Mouse (Mus musculus) megakaryocyte, embryonic 14.5 days (primary cell): Measurements from ENCODE around the gene Ppp1r12b. TPM values are rescaled to one million over a fixed set of nuclear protein-coding genes. Genes with fewer than 3 reads are reported as not detected.

Experiments
- H3K27me3 ChIP-seq: replicated peaks from 2 replicates; pipeline ENCODE3; 2012; ENCODE audit warnings: inconsistent platforms
- H3K36me3 ChIP-seq: replicated peaks from 2 replicates; pipeline ENCODE3; 2012; ENCODE audit warnings: low read length, inconsistent platforms, mixed read lengths
- H3K4me1 ChIP-seq: 2 replicates; pipeline ENCODE4 v1.6.1; 2012; ENCODE audit warnings: inconsistent platforms
- H3K4me3 ChIP-seq: replicated peaks from 2 replicates; pipeline ENCODE3; 2012; ENCODE audit warnings: moderate library complexity, mild to moderate bottlenecking, inconsistent platforms
- H3K9me3 ChIP-seq: 2 replicates; pipeline ENCODE4 v1.6.1; 2012; ENCODE audit warnings: inconsistent platforms
- FLI1 ChIP-seq: IDR thresholded peaks from 2 replicates; pipeline ENCODE4 v1.6.1; 2012; ENCODE audit warnings: low read length, inconsistent platforms, mixed read lengths
- GATA1 ChIP-seq: IDR thresholded peaks from 3 replicates; pipeline ENCODE4 v1.6.1; 2012; ENCODE audit warnings: mixed read lengths, low read length, inconsistent platforms, borderline replicate concordance
- polyA plus RNA-seq: library from polyadenylated mRNA; stranded (reverse); fragments of >175 nt; gene quantifications from 2 replicates; pipeline ENCODE4 v1.2.3, GENCODE M21; 2012; ENCODE audit warnings: low replicate concordance; ENCODE audit not compliant: insufficient read depth

The Ppp1r12b gene
- polyA plus RNA-seq, 1 experiment: 0.60 TPM

DNA sequence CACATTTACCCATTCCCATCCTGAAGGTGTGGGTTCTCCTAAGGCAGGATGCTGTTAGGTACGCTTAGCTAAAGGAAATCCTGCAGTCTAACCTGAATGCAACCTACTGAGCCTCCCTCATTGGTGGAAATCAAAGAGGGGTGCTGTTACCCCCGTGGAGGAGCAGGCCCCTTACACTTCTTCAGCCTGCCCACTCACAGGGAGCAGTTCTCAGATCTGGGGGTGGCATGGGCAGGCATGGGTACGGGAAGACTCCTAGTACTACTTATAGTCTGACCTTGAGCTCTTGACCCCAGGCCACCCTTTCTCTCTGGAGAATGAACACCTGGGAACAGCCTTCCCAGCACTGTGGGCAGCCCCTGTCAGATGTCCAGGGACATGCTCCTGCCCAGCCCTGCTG is 248.2 kb downstream of the Ppp1r12b start:
- H3K9me3 ChIP-seq: no peaks in the 10 kb centered on the region
- H3K4me3 ChIP-seq: no peak overlapping the region
- H3K27me3 ChIP-seq: peaks cover 94% of the 10 kb centered on the region
- no peak for TF ChIP-seq FLI1
- peaks cover 24% of the 10 kb centered on the region for H3K4me1 ChIP-seq
- H3K36me3 ChIP-seq: no peaks in the 10 kb centered on the region

DNA sequence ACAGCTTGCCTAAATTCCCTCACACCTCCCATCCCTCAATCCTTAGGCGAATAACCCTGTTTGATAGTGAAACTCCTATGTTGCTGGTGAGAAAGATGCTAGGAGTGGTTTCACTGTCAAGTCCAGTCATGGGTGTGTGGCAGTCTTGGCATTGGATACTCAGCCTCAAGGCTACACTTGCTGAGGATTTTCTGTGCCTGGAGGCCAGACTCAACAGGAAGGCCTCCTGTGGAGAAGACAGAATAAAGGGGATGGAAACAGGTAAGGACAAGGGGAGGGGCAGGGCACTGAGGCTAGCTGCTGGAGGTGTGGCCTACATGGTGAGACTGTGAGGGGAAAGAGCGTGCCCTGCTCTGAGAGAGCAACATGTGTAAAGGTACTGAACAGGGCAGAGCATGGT is 249.2 kb downstream of the Ppp1r12b start:
- no peaks in the 10 kb centered on the region for H3K36me3 ChIP-seq
- no peak for TF ChIP-seq FLI1
- no peak for TF ChIP-seq GATA1

More for the DNA sequence above, 249.2 kb downstream of the Ppp1r12b start:
- peaks cover 91% of the 10 kb centered on the region for H3K27me3 ChIP-seq
- no peaks in the 10 kb centered on the region for H3K9me3 ChIP-seq
- no peak overlapping the region for H3K4me3 ChIP-seq
- peaks cover 22% of the 10 kb centered on the region for H3K4me1 ChIP-seq

Other genes with a start within 250 kb of the Ppp1r12b start
- gene Ube2t, start 6.6 kb upstream of the Ppp1r12b start, polyA plus RNA-seq: 6.4 TPM in 1 of 2 replicates, not detected in the other
- 0.24 TPM in 1 of 2 replicates, not detected in the other for gene Lgr6, start 149.3 kb upstream of the Ppp1r12b start, polyA plus RNA-seq
- 57.8 and 98.1 TPM in 2 replicates for gene Ptpn7, start 176.8 kb upstream of the Ppp1r12b start, polyA plus RNA-seq
- gene Arl8a, start 190.9 kb upstream of the Ppp1r12b start, polyA plus RNA-seq: 96.0 and 156 TPM in 2 replicates
- gene Gpr37l1, start 211.7 kb upstream of the Ppp1r12b start, polyA plus RNA-seq: not detected in 2 replicates